Mouse (Mus musculus): ENCODE measurements around the gene Gls2.
"Not testable (repeated sequence)": the region's sequence is repeated elsewhere in the genome, so short reads cannot be mapped to it uniquely, and the experiment has no call there.

Gene Gls2

GRCm38 (mm10) chr10:128194551-128195461 is 549 bp downstream of the Gls2 start:
- peak; percentile 16 to 36 for DNase-seq

GRCm38 (mm10) chr10:128201856-128202255 is 7.6 kb downstream of the Gls2 start:
- no peak for DNase-seq

GRCm38 (mm10) chr10:128204941-128205340 is 10.7 kb downstream of the Gls2 start:
- no peak for DNase-seq

- no peak for DNase-seq
These were observed 14.1 kb downstream of the Gls2 start for GRCm38 (mm10) chr10:128208326-128208725.

GRCm38 (mm10) chr10:128209311-128210009 is 15.2 kb downstream of the Gls2 start:
- no peak for DNase-seq

- DNase-seq, result no peak
These were observed 15.9 kb downstream of the Gls2 start for GRCm38 (mm10) chr10:128210131-128210530.

GRCm38 (mm10) chr10:128210954-128211353 is 16.7 kb downstream of the Gls2 start:
- DNase-seq, result no peak

- peak; percentile 76 to 91 for DNase-seq
These were observed 17.3 kb downstream of the Gls2 start, which contains the start of gene Spryd4 for GRCm38 (mm10) chr10:128211390-128212108. Gene Spryd4 (minus strand): TSS chr10:128211807.

- no peak for DNase-seq
These were observed 17.9 kb downstream of the Gls2 start for GRCm38 (mm10) chr10:128212148-128212547.

GRCm38 (mm10) chr10:128212871-128213323 is 18.6 kb downstream of the Gls2 start:
- peak; percentile 36 to 63 for DNase-seq

GRCm38 (mm10) chr10:128214112-128214511 is 19.9 kb downstream of the Gls2 start:
- not testable (repeated sequence) for DNase-seq

GRCm38 (mm10) chr10:128214981-128215380 is 20.7 kb downstream of the Gls2 start:
- DNase-seq, result no peak

- DNase-seq, result no peak
These were observed 24.3 kb downstream of the Gls2 start for GRCm38 (mm10) chr10:128218387-128219117.

- no peak for DNase-seq
These were observed 27.5 kb downstream of the Gls2 start for GRCm38 (mm10) chr10:128221533-128222286.

- no peak for DNase-seq
These were observed 30.8 kb downstream of the Gls2 start for GRCm38 (mm10) chr10:128225064-128225463.

GRCm38 (mm10) chr10:128225538-128225937 is 31.3 kb downstream of the Gls2 start, which contains the start of gene Mip:
Gene Mip (plus strand): TSS chr10:128225838.
- DNase-seq, result no peak

- DNase-seq, result no peak
These were observed 33.3 kb downstream of the Gls2 start for GRCm38 (mm10) chr10:128227592-128227991.

GRCm38 (mm10) chr10:128228009-128228408 is 33.8 kb downstream of the Gls2 start:
- no peak for DNase-seq

- no peak for DNase-seq
These were observed 36.3 kb downstream of the Gls2 start for GRCm38 (mm10) chr10:128230582-128230981.

GRCm38 (mm10) chr10:128231146-128231545 is 36.9 kb downstream of the Gls2 start:
- no peak for DNase-seq

GRCm38 (mm10) chr10:128231697-128232419 is 37.6 kb downstream of the Gls2 start, which contains the start of gene Timeless:
Gene Timeless (plus strand): TSS chr10:128232065.
- DNase-seq, result peak; percentile 80 to 93

Data from spleen, adult 18-20 months (tissue).